10 mouse cellular contexts compared by ENCODE assay signal in genomic region chr15:99031388-99031675, GRCm38 (mm10). TPM values are rescaled to one million over a fixed set of nuclear protein-coding genes. Genes with fewer than 3 reads are reported as not detected.
DNase-seq lines count a peak whose midpoint lies in the region; ATAC-seq and TF ChIP-seq lines count a peak whose summit lies in the region.
"Had no signal": no experiment of that assay in that cellular context is flagged by ENCODE, and none has a peak within 500 bp of the region (broad histone marks: within the 10 kb centered on the region; RNA-seq: fewer than 3 reads in every experiment).

No protein-coding gene starts in this region.

- no peak for ATAC-seq in intestine, postnatal 0 days
- ATAC-seq in stomach, postnatal 0 days (ENCODE audit: low FRiP score, low TSS enrichment): no peak

- H3K4me2 ChIP-seq in intestine, postnatal 0 days (replicated peaks; ENCODE audit: low read depth): peak overlapping the region; percentile 82
- H3K4me2 ChIP-seq in stomach, postnatal 0 days (replicated peaks; ENCODE audit: low read depth): peak overlapping the region; percentile 75

- intact Hi-C loops in heart, postnatal 36 days (cut with DNase I): no loop called here

- no peak for TF ChIP-seq EP300 in stomach, postnatal 0 days (optimal IDR thresholded peaks at IDR 0.05)

- TF ChIP-seq CTCF in spleen, adult 2 months (IDR thresholded peaks at IDR 0.05; ENCODE audit: extremely low read depth, insufficient read depth, insufficient read length, insufficient replicate concordance): no peak
- TF ChIP-seq CTCF in intestine, postnatal 0 days (IDR thresholded peaks at IDR 0.05; ENCODE audit: low read depth): no peak
- TF ChIP-seq CTCF in stomach, postnatal 0 days (IDR thresholded peaks at IDR 0.05; ENCODE audit: low read depth): no peak

- H3K9ac ChIP-seq in intestine, postnatal 0 days (ENCODE audit: low read depth, low read length): peak overlapping the region; percentile 80
- H3K9ac ChIP-seq in stomach, postnatal 0 days (ENCODE audit: low read length): peak overlapping the region; percentile 83

- DNase-seq in heart, adult 11 months: peak; percentile 87
- DNase-seq in heart, postnatal 36 days: no peak
- no peak for DNase-seq in spleen, adult 2 months (ENCODE audit: low read depth in 1 of 2, low spot score in 2 of 2)
- DNase-seq in spleen, adult 18-20 months: no peak
- no peak for DNase-seq in stomach, postnatal 0 days (ENCODE audit: low spot score)
- DNase-seq in left cerebral cortex, adult 18-20 months (ENCODE audit: low spot score in 2 of 2): no peak
- DNase-seq in frontal cortex, postnatal 25 days (ENCODE audit: low spot score in 2 of 2): no peak
- DNase-seq: left cerebral cortex, postnatal 4 days had no signal

- peak overlapping the region; percentile 36; the same call in 1 of the 2 replicates for H3K4me3 ChIP-seq in spleen, adult 2 months (ENCODE audit: extremely low read depth, insufficient read depth, insufficient read length)
- peak overlapping the region; percentile 77 for H3K4me3 ChIP-seq in intestine, postnatal 0 days (ENCODE audit: low read depth, low read length)
- peak overlapping the region; percentile 71 for H3K4me3 ChIP-seq in stomach, postnatal 0 days (ENCODE audit: low read depth, low read length)

- H3K27me3 ChIP-seq in spleen, adult 2 months (ENCODE audit: control insufficient read depth, insufficient read depth, low read length): no peaks in the 10 kb centered on the region
- no peaks in the 10 kb centered on the region for H3K27me3 ChIP-seq in intestine, postnatal 0 days (replicated peaks; ENCODE audit: control insufficient read depth, insufficient read depth, low read length)
- no peaks in the 10 kb centered on the region for H3K27me3 ChIP-seq in stomach, postnatal 0 days (ENCODE audit: control insufficient read depth, insufficient read depth, low read length)

- H3K4me1 ChIP-seq in spleen, adult 2 months (ENCODE audit: control insufficient read depth, insufficient read depth, insufficient read length): peaks cover 8% of the 10 kb centered on the region; the same call in 1 of the 2 replicates
- peaks cover 5% of the 10 kb centered on the region; the same call in 1 of the 2 replicates for H3K4me1 ChIP-seq in intestine, postnatal 0 days (replicated peaks; ENCODE audit: control insufficient read depth, insufficient read depth, low read length)
- H3K4me1 ChIP-seq in stomach, postnatal 0 days (replicated peaks; ENCODE audit: control insufficient read depth, insufficient read depth): peaks cover 10% of the 10 kb centered on the region; the same call in 1 of the 2 replicates

- no peaks in the 10 kb centered on the region for H3K9me3 ChIP-seq in intestine, postnatal 0 days (ENCODE audit: control insufficient read depth)
- no peaks in the 10 kb centered on the region for H3K9me3 ChIP-seq in stomach, postnatal 0 days (ENCODE audit: control insufficient read depth, low read length)

- no peak for TF ChIP-seq POLR2A in spleen, adult 2 months (IDR thresholded peaks at IDR 0.05; ENCODE audit: low read depth, low read length)

- 64% methylated on average over 4 of the region's 4 CpGs for WGBS in spleen, adult 2 months
- WGBS in intestine, postnatal 0 days: 33% methylated on average over 4 of the region's 4 CpGs
- 57% methylated on average over 4 of the region's 4 CpGs for WGBS in stomach, postnatal 0 days

- peaks cover 15% of the 10 kb centered on the region for H3K36me3 ChIP-seq in spleen, adult 2 months (ENCODE audit: control insufficient read depth, insufficient read depth, low read length)
- H3K36me3 ChIP-seq in intestine, postnatal 0 days (ENCODE audit: control insufficient read depth, insufficient read depth): peaks cover 20% of the 10 kb centered on the region
- H3K36me3 ChIP-seq in stomach, postnatal 0 days (ENCODE audit: control insufficient read depth, insufficient read depth, low read length): peaks cover 14% of the 10 kb centered on the region

- no peak overlapping the region for H3K27ac ChIP-seq in spleen, adult 2 months (ENCODE audit: insufficient read depth, low read length)
- peak overlapping the region; percentile 89 for H3K27ac ChIP-seq in intestine, postnatal 0 days (ENCODE audit: low read depth, low read length)
- peak overlapping the region; percentile 93 for H3K27ac ChIP-seq in stomach, postnatal 0 days (replicated peaks)

RNA-seq across cellular contexts. Expression of gene Tuba1c, which starts 1.6 kb away (rescaled TPM):
- total RNA-seq in heart, postnatal 36 days (2021): 10 to 100 TPM; 29.7 to 33.9 TPM
- 119 and 126 TPM in 2 replicates for polyA plus RNA-seq in spleen, adult 2 months (2012; rRNA removed)
- polyA plus RNA-seq in intestine, postnatal 0 days (2015; fragmentation: Nextera tagmentation; extraction: Ambion mirVana): 271 and 315 TPM in 2 replicates
- 145 and 159 TPM in 2 replicates for polyA plus RNA-seq in stomach, postnatal 0 days (2015; fragmentation: Nextera tagmentation; extraction: Ambion mirVana)
- 10 to 100 TPM; 65.4 to 66.8 TPM for total RNA-seq in left cerebral cortex, adult 18-20 months (2021)

RNA-seq across cellular contexts. Expression of gene Prph, which starts 23.6 kb away (rescaled TPM):
- under 1 TPM; 0.14 to 0.94 TPM for total RNA-seq in heart, postnatal 36 days (2021)
- polyA plus RNA-seq in spleen, adult 2 months (2012; rRNA removed): 0.99 and 1.4 TPM in 2 replicates
- polyA plus RNA-seq in intestine, postnatal 0 days (2015; fragmentation: Nextera tagmentation; extraction: Ambion mirVana): 29.8 and 32.7 TPM in 2 replicates
- polyA plus RNA-seq in stomach, postnatal 0 days (2015; fragmentation: Nextera tagmentation; extraction: Ambion mirVana): 25.7 and 28.6 TPM in 2 replicates
- 1 to 10 TPM in 1 of 2 experiments, under 1 TPM in 1; 0.77 to 2.6 TPM for total RNA-seq in left cerebral cortex, adult 18-20 months (2021)

RNA-seq across cellular contexts. Expression of gene Troap, which starts 43.0 kb away (rescaled TPM):
- under 1 TPM; 0.33 to 0.49 TPM for total RNA-seq in heart, postnatal 36 days (2021)
- 5.9 and 7.5 TPM in 2 replicates for polyA plus RNA-seq in spleen, adult 2 months (2012; rRNA removed)
- polyA plus RNA-seq in intestine, postnatal 0 days (2015; fragmentation: Nextera tagmentation; extraction: Ambion mirVana): 4.8 TPM in 2 replicates
- 5.1 and 7.1 TPM in 2 replicates for polyA plus RNA-seq in stomach, postnatal 0 days (2015; fragmentation: Nextera tagmentation; extraction: Ambion mirVana)
- total RNA-seq in left cerebral cortex, adult 18-20 months (2021): not detected

RNA-seq across cellular contexts. Expression of gene C1ql4, which starts 56.3 kb away (rescaled TPM):
- total RNA-seq in heart, postnatal 36 days (2021): not detected
- polyA plus RNA-seq in spleen, adult 2 months (2012; rRNA removed): not detected in 2 replicates
- polyA plus RNA-seq in intestine, postnatal 0 days (2015; fragmentation: Nextera tagmentation; extraction: Ambion mirVana): 0.10 and 0.17 TPM in 2 replicates
- polyA plus RNA-seq in stomach, postnatal 0 days (2015; fragmentation: Nextera tagmentation; extraction: Ambion mirVana): not detected in 2 replicates
- not detected for total RNA-seq in left cerebral cortex, adult 18-20 months (2021)
- total RNA-seq: left cerebral cortex, postnatal 4 days had no signal
- polyA plus RNA-seq: cortical plate, adult 2 months had no signal

Comparison
In these comparisons a context has a peak if more than half of its experiments do, and no peak if none do; other contexts are left out.
1. RNA of gene Prph, which starts 23.6 kb away (polyA plus RNA-seq): 29.8 to 32.7 TPM in intestine, postnatal 0 days and 25.7 to 28.6 TPM in stomach, postnatal 0 days; 0.99 to 1.4 TPM in spleen, adult 2 months; every median in the first group is over 10 times any median in the second.
2. Peak in every context shown above with its lines, with median percentiles within 50 percentile points of each other: H3K4me3 ChIP-seq.